Mouse (Mus musculus): ENCODE results near the gene Alk. TPM values are rescaled to one million over a fixed set of nuclear protein-coding genes. Genes with fewer than 3 reads are reported as not detected.

Alk gene
- total RNA-seq, 4 experiments from 2014 or later, result 0.05 to 0.09 TPM; not detected in 2

GRCm38 (mm10) chr17:72021733-72022669 lies 582.4 kb downstream of the Alk start:
- DNase-seq, result no peak

DNA sequence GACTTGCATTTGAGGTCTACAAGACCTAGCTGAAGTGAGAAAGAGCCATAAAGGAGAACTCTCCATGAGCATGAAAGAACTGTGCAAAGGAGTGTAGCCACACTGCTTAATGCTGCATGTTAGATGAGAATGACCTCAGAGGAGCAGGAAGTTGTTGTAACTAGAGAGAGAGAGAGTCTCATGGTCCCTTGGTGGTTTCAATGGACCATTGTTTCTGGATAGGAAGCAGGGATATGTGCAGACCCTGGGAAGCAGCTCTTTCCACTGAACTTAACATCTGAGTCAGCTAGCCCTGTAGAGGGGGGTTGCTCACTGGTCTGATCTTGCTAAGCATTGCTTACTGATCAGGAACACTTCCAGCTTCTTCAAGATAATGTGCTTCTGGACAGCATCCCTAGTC lies 587.1 kb downstream of the Alk start:
- no peak for DNase-seq

DNA sequence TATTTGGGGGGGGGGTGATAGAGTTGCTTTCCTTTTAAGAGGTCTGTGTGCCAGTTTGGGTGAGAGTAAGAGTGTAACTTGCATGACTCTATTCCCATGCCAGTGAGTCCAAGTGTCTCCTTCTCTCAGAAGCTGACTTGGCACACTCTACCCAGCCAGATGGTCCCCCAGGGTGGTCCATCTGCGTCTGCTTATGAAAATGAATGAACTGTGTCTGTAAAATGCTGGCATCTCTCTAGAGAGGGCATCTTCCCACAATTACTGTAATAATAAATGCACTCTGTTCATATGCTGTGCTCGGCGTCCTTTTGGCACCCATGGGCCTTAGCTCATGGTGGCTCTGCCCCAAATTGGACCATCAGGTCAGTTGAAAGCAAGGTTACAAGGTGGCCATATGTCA lies 589.2 kb downstream of the Alk start:
- no peak for DNase-seq

DNA sequence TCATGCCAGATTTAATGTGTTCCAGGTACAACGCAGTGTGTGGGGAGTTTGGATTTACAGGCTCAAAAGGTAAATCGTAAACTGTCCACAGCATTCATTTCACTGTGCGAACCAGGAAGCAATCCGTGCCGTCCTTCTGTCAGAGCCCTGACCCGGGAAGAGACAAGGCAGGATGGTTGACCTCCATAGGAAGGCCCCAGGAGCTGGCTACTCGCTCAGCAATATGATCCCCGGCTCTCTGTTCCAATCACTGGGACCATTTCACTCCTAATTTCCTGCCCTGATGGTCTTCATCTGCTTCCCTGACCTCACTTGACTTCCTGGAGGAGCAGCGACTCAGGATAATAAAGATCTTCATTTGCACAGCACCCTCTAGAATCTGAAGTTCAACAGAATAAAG lies 591.7 kb downstream of the Alk start:
- no peak for DNase-seq

DNA sequence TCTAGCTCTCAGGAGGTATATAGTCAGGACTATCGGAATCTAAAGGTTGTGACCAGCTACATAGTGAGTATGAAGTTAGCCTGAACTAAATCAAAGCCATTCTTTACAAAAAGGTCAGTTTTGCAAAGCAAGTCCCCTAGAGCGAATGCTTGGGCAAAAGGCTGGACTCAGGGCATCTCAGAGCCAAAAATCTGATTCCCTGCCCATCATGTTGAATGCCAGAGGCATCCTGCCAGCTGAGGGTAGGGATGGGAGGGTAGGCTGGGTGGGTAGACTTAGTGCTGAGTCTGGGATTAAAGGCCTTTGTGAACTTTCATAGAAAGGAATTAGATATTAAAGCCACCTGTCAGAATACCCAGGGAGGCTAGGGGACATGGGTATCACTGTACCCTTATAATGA lies 594.6 kb downstream of the Alk start:
- no peak for DNase-seq

DNA sequence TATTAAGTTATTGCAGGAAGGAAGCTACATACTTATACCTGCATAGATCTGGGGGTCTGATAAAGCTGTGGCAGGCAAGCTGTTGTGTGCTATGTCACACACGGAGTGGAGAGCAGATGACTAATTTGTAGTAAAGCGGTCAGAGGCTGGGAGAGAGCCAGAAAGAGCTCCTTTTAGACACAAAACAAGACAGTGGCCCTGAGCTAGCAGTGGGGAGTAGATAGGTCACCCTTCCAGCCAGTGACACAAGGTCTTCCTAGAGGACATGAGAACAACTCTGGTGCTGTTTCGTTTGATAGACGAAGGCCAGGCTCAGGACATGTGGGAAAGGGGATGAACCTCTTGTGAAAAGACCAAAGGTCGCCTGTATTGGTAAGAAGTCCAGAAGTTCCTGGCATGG lies 596.0 kb downstream of the Alk start:
- DNase-seq, result peak; percentile 12

GRCm38 (mm10) chr17:72005365-72005764 lies 599.1 kb downstream of the Alk start:
- DNase-seq, result no peak

DNA sequence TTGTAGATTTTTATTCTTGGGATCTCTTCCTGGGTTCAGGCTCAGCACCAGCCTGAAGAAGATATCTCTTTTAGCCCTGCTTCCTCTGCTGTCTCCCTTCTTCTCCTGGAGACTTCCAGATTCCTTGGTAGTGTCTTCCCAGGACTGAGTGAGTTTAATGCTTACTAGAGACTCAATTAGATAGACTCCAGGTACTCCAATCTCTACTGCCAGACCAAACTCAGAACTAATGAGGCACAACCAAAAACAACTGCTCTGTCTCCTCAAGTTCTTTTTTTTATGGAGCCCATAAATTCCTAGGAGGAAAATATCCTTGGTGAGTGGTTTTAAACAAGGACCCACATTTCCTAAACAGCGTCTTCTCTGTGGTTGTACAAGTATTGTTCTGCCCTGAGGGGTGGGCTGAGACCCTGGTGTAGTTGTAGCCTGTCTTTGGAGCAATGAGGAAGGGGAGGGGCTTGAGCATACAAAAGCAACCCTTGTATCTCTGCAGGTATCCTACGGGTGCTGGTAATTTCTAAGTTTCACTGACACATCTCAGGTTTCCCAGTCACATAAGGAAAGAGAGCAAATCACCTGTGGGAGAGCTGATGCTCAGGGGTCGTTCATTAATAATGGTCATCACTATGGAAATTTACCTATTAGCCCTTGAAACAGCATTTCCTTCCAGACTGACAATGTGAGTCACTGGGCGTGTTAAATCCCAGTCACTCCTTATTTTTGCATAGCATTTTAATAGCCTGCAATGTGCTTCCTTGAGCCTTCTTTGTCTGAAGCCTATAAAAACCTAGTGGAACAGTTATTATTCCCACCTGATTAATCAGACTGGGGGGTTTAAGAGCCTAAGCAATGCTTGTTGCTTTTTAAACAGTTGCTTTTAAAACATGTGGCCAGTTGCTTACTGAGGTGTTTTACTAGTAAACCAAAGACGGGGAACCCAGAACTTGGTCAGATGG lies 604.6 kb downstream of the Alk start:
- DNase-seq, result no peak

GRCm38 (mm10) chr17:71997680-71998079 lies 606.7 kb downstream of the Alk start:
- no peak for DNase-seq

- no peak for DNase-seq
Observed at GRCm38 (mm10) chr17:71995539-71995938, 608.9 kb downstream of the Alk start.

DNA sequence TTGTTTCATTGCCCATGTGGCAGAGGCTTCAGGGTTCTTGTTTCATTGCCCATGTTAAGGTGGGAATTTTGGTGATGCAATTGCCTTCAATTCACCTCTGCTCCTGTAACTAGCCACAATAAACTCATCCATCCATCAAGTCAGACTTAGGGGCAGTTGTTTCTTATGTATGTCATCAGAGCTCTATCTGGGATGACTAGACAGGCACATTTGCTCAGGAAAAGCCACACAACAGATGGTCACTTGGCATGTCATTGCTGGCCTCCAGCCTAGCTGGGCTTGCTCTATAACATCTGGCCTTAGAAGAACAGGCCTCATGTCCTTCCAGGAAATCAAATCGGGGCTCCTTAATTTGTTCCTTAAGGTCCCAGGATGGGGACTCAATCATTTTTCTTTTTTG lies 610.3 kb downstream of the Alk start:
- DNase-seq, result no peak

- DNase-seq, result no peak
Observed at GRCm38 (mm10) chr17:71993011-71993410, 611.4 kb downstream of the Alk start.

GRCm38 (mm10) chr17:71991260-71991659 lies 613.2 kb downstream of the Alk start:
- DNase-seq, result no peak

DNA sequence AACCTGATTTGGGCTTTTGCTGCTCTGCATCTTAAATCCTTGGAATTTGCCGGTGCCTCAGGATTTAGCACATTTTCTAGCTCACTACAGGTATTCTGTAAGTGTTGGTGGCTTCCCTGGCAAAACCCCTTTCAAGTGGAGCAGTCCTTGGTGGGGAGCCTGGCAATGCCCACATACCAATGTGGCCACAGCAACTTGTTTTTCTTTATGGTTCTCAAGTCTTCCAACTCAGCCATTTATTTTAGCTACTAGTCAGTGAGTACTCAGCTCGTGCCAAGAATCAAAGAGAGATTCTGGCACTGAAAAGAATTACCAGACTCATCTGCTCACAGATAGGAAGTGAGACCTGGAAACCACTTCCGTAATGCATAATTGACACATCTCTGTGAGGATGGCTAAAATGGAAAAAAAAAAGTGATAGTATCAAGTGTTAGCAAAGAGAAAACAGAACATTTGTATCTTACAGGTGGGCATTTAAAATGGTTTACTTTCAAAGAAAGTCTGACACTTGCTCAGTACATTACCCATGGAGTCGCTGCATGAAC lies 614.2 kb downstream of the Alk start:
- no peak for DNase-seq

DNA sequence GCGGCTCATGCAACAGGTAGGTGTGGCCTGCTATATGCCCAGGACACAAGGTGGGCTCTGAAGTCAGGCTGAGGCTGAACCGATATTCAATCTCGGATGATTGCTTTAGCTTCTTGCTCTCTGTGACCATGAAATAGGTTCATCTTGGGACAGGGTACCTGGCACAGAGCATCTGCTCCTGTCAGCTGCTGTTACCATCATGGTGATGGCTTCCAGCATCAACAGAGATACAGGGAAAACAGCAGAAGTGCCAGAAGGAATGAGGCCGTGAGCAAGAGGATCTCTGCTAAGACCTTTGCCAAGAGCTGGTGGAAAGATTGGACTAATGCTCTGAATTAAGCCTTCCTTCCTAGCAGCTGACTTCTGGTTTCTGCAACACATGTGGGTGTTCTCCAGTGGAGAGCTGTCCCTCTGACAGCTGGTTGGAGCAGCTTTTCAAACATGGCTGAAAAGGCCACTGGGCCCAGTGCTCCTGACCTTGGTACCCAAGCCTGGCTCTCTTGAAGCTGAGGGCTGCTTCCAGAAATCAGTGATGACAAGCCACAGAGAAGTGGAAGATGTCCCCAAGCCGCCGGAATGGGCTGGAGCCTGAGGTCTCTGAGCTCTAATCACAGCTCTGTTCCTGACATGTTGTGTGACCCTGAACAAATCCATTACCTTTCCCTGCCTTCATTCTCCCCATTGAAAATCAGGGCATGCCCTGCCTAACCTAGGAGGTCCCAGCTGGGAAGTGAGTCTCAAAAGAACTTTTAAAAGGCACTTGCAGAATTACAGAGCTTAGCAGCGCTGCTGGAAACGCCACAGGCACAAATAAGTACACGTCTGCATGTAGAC lies 615.5 kb downstream of the Alk start:
- no peak for DNase-seq

DNA sequence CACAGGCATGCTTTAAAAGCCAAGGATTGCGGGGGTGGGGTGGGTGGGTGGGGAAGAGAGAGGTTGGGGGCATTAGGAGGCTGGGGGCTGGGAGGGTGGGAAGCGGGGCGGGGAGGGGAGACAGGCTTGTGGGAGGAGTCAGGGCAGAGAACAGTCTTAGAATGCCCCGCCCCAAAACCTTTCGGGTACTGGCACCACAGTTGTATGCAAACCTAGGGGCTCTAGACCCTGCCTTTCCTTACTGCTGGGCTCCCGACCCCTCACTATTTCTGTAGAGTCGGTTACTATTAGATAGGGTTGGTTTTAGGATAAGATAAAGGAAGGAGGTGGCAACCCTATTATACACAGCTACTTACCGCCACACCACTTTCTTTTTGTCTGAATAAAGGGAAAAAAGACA lies 617.4 kb downstream of the Alk start:
- DNase-seq, result no peak

DNA sequence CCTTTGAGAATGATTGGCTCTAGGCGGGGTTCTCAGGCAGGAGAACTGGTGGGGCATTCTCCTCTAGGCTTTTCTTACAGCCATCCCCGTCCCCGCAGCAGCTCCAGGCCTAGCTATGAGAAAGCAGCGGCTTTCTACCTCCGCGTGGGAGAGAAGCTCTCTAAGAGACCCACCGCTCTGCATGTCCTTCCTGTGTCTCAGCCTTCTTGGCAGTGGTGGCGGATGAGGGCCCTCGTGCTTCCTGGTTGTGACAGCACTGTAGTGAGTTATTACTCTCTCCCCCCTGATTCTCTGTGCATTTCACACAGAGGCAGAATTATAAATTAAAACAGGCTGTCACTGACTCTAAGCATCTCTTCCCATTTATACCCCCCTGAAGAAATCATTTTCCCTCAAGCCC lies 618.0 kb downstream of the Alk start:
- DNase-seq, result peak; percentile 15

- DNase-seq, result no peak
Observed at GRCm38 (mm10) chr17:71981177-71981576, 623.2 kb downstream of the Alk start.

DNA sequence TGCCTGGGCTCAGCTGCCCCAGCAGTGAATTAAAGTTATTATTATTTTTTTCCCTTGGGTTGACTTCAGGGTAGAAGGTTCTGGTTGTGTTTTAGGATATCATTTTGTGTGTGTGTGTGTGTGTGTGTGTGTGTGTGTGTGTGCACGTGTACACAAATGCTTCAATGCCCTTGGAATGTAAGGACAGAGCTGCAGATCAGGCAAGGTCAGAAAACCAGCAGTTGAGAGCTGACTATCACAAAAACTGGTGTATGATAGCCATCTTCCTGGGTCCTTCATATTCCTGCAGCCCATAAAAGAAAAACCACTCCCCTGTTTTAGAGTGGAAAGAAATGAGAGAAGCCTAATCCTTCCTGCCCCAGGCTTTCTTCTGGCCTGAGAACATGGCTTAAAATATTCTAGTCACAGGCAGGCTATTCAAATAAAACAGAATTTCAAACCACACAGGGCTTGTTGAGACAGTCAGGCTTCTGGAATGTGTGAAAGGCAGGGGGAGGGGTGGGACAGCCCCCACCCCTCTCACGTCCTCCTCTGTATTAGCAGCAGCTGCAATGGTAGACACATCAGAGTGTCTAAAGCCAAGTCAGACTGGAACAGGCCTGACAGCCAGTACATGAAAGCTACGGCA lies 623.8 kb downstream of the Alk start:
- DNase-seq, result no peak

DNA sequence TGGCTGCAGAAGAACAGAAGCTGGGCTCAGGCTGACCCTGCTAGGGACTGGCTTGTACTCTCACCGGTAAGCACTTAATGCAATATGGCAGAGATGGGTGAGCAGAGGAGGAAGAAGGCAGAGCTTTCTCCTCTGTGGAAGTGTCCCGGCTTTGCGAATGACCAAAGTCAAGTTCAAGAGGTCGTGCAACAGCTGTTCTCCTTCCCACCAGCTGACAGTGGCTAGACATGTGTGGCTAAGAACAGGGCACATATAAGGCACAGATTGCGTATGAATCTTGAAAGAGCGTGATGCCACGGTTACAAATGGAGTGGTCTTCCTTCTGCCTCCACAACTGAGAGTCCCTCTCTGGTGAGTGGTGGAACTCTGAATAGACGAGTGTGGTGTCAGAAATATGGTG lies 625.3 kb downstream of the Alk start:
- DNase-seq, result no peak

DNA sequence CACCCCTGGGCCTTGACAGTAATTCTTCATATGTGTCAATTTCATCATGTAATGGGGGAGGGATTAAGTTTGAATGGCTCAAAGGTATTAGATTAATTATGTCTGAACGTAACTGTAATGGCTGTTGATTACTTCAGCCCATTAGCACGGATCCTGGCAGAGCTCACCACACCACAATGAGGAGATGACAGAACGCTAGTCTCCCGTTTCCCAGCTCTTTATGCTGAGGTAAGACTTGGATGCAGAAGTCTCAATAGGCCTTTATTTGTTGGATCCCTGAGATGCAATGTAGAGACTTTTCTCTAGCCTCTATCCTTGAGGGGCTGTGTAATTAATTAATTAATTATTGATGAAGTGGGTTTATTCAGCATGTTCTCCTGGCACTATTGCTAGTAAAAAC lies 627.8 kb downstream of the Alk start:
- no peak for DNase-seq

DNA sequence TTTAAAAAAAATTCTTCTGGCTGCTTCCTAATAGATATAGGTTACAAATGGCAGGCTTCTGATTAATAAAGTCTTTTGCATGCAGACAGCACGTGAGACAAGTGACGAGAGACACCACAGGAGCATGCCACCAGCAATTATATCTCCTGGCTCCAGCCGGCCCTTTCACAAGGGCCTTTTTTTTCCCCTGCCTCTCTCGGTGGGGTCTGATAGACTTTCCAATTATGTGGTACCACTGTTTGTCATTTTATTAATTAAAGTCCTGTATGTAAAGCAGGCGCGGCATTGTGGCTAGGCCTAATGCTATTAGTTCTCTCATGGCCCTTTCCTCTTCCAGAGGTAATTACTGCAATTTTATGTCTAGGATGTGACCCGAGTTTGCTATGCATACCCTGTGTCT lies 630.7 kb downstream of the Alk start:
- DNase-seq, result no peak

Data from adrenal gland, adult 8-10 months (tissue).